Mouse (Mus musculus): ENCODE measurements at regions not wholly inside any gene's neighbourhood (a gene's known extent, or its start where the extent isn't known, plus 50 kb on each side); places are given as distances from the start of the nearest gene placed in this dataset.

GRCm38 (mm10) chr5:84632851-84633250, 215.7 kb upstream of the Epha5 start:
- TF ChIP-seq CTCF (conservative IDR thresholded peaks at IDR 0.05; ENCODE audit: low read length): no peak
- no peak for TF ChIP-seq POU5F1 (IDR thresholded peaks at IDR 0.05; ENCODE audit: borderline replicate concordance, low read length)
